Mouse (Mus musculus) cerebellum, postnatal 36 days (tissue): ENCODE data around the gene Cdh1.
A peak's percentile ranks its signal among the peaks of the same experiment; 100 is the strongest.

Source experiments
- DNase-seq, 2 experiments: peaks; one replicate each; pipeline ENCODE4 v3.0.0; 2021 to 2022; ENCODE audit warnings: mixed read lengths in 2 of 2

Cdh1 gene

DNA sequence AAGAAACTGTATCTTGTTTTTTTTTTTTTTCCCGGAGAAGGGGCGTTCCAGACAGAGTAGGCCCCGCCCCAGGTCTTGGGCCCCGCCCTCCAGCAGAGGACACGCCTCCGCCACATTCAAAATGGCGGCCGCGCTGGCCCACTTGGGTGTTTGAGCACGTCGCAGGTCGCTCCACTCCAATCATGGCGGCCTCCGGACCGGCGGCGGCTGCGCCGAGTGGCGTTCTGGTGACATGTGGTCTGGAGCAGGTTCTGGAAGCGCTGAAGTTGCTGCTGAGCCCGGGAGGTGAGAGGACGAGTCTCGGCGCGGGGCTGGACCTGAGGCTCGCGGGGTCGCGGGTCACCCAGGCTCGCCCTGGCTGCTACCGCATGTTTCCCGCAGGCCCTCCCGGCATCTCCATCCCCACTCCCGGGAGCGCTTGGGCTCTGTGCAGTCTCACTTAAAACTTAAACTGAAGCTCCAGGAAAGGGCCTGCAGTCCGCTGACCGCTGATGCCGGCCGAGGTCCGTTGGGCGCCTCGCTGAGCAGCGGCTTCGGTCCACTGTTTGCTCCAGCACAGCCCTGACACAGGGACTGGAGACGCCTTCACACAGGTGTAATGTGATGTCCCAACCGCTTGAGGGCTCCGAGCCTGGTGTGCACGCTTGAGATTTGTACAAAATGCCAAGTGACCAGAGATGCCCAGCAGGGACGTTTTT, 80.0 kb downstream of the Cdh1 start, which contains the start of gene Tango6:
TSS of gene Tango6 (plus strand) at position 98 of the 698 bp plus-strand sequence.
- peak; percentile 90 to 92 for DNase-seq

DNA sequence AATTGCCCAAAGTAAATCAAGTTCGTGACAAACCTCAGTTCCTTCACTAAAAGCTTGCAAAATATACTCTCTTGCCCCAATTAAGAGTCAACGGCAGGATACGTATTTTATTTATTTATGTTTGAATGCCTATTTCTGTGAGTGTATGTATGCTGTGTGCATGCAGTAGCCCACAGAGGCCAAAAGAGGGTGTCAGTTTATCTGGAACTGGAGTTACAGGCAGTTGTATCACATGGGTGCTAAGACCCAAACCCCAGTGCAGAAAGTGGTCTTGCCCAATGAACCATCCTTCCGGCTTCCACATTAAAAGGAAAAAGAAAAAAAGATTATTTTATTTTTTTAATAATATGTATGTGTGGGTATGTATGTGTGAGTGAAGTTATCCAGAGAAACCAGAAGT, 81.2 kb downstream of the Cdh1 start:
- DNase-seq, result no peak

DNA sequence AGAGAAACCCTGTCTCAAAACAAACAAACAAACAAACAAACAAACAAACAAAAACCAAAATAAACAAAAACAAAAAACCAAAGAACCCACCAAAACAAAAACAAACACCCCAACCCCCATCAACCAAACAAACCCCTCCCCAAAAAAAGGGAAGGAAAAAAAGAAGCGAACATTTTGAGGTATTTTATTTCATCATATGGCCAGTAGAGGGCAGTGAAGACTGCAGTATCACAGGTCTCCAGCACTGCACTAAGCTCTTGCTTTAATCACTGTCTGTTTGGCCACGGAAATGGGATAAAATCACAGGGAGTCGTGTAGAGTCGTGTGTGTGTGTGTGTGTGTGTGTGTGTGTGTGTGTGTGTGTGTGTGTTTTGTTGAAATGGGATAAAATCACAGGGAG, 84.3 kb downstream of the Cdh1 start:
- DNase-seq, result peak in 1 of 2 experiments; percentile 21

- DNase-seq, result no peak
These were observed 94.6 kb downstream of the Cdh1 start for GRCm38 (mm10) chr8:106697748-106698248.

- peak; percentile 44 to 56 for DNase-seq
These were observed 96.4 kb downstream of the Cdh1 start for GRCm38 (mm10) chr8:106699588-106699987.

GRCm38 (mm10) chr8:106700131-106700530, 97.0 kb downstream of the Cdh1 start:
- DNase-seq, result no peak

- DNase-seq, result no peak
These were observed 98.2 kb downstream of the Cdh1 start for GRCm38 (mm10) chr8:106701360-106701759.

DNA sequence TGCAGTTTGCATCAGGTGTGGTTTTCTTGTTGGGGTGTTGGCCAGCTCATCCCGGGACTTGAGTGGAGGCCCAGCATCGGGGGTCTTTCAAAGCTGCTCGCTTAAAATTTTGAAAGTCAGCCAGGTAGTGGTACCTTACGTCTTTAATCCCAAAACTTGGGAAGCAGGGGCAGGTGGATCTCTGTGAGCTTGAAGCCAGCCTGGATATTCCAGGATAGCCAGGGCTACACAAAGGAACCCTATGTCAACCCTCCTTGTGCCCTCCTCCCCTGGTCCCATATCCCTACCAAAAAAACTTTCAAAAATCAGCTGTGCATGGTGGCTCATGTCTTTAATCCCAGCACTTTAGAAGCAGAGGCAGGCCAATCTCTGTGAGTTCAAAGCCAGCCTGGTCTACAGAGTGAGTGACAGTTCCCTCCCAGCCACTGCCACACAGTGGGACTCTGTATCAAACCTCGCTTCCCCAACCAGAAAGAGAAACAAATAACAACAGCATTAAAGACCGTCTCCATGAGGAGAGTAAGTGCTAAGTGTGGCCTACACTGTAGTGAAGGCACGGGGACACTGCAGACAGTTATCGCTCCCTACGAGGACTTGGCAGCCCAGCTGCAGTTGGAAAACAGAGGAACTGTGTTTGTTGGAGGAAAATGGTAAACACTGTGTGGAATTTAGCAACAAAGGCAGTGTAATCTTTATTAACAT, 101.2 kb downstream of the Cdh1 start:
- DNase-seq, result no peak

GRCm38 (mm10) chr8:106704901-106705321, 101.8 kb downstream of the Cdh1 start:
- DNase-seq, result no peak

- no peak for DNase-seq
These were observed 103.0 kb downstream of the Cdh1 start for GRCm38 (mm10) chr8:106706194-106706593.

DNA sequence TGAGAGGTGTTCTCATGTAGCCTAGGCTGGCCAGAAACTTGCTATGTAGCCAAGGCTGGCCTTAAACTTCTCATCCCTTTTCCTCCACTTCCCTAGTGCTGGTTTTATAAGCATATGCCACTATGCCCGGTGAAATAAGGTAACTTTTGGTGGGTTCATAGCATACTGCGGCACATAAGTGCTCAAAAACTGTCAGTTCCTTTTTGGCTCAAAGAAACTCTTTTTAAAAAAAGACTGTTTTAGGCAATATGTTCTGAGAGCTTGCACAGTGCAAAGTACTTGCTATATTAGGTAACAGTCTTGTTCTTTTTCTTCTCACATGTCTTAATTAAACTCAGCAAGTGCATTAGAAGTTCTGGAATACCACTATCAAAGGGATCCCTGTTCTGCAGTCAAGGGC, 106.9 kb downstream of the Cdh1 start:
- no peak for DNase-seq

- no peak for DNase-seq
These were observed 109.3 kb downstream of the Cdh1 start for GRCm38 (mm10) chr8:106712487-106712886.

DNA sequence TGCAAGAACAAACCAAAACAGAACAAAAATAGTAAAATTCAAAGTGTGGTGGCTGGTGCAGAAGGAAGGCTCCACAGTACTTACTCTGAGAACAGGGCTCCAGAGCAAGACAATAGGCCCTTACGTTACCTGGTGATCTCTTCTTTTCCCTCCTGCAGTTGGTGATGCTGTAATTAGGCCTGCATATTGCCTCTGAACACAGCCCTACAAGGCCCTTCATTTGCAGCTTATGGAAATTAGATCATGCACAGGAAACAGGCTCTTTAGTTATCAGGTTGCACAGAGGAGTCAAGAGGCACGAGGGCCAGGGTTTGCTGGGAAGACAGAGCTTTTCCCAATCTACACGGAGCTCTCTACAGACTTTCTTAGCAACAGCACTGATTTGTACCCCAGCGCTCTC, 111.1 kb downstream of the Cdh1 start:
- no peak for DNase-seq

DNA sequence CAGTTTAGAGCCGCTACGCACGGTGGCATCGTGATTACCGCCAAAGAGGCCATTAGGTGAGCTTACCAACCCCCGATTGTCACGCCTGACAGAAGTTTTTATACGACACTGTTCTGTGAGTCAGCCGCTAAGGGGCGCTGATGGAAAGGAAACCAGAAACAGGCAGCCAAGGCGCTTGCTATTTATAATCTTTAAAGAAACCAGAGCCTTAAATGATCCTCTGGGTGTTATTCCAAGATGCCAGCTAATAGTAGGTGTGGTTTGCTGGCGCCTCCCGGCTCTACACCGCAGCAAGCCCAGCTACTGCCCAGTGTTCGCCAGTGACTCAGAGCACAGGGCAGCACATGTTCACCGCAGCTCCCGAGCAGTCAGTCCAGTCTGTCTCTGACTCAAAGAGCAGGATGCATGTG, 114.9 kb downstream of the Cdh1 start:
- DNase-seq, result peak; percentile 77 to 78
